Mouse (Mus musculus) E14TG2a.4 (cell line): Measurements from ENCODE around the gene Tyk2.

Experiments used
- CTCF ChIP-seq: conservative IDR thresholded peaks from 2 replicates; pipeline ENCODE4 v1.5.1; 2014; ENCODE audit warnings: low read length
- NANOG ChIP-seq: IDR thresholded peaks from 2 replicates; pipeline ENCODE4 v1.6.1; 2014; ENCODE audit warnings: borderline replicate concordance, low read length, mixed read lengths
- POU5F1 ChIP-seq: IDR thresholded peaks from 2 replicates; pipeline ENCODE4 v1.6.1; 2014; ENCODE audit warnings: low read length, borderline replicate concordance

- no peak for TF ChIP-seq CTCF
- TF ChIP-seq NANOG: no peak
- no peak for TF ChIP-seq POU5F1
Measured at GRCm38 (mm10) chr9:21093423-21093822, 37.6 kb downstream of the Tyk2 start.
